Mouse (Mus musculus): Measurements from ENCODE around the gene Slc19a3. TPM values are rescaled to one million over a fixed set of nuclear protein-coding genes. Genes with fewer than 3 reads are reported as not detected.

The Slc19a3 gene
- polyA plus RNA-seq (2014; fragmentation: Nextera tagmentation; extraction: Ambion mirVana), result 0.35 and 0.60 TPM in 2 replicates

- Histone ChIP-seq H3K27ac (replicated peaks; ENCODE audit: low read depth, low read length) (no peak within 1 kb of the TSS), H3K4me1 (ENCODE audit: control insufficient read depth, insufficient read depth, low read length) (no peaks in the 10 kb centered on the region)
Observed at GRCm38 (mm10) chr1:83038109-83038672, at the start of gene Slc19a3. Gene Slc19a3 (minus strand): TSS chr1:83038448.

GRCm38 (mm10) chr1:83084790-83085189 lies 46.5 kb upstream of the Slc19a3 start:
- ATAC-seq (replicated peaks; ENCODE audit: insufficient number of reproducible peaks, low FRiP score, low TSS enrichment, low read depth) (no peak), DNase-seq (ENCODE audit: low spot score) (no peak)
- WGBS, result 90% methylated on average over 2 of the region's 2 CpGs
- Histone ChIP-seq H3K4me3 (ENCODE audit: low read depth, low read length) (no peak overlapping the region), H3K4me1 (ENCODE audit: control insufficient read depth, insufficient read depth, low read length) (no peaks in the 10 kb centered on the region), H3K9ac (replicated peaks; ENCODE audit: low read length) (no peak overlapping the region), H3K9me3 (replicated peaks; ENCODE audit: control insufficient read depth, low read length) (no peaks in the 10 kb centered on the region), H3K4me2 (ENCODE audit: low read depth, low read length) (no peak overlapping the region), H3K36me3 (replicated peaks; ENCODE audit: control insufficient read depth, insufficient read depth, low read depth, low read length) (no peaks in the 10 kb centered on the region), H3K27ac (replicated peaks; ENCODE audit: low read depth, low read length) (no peak overlapping the region), H3K27me3 (ENCODE audit: control insufficient read depth, insufficient read depth, low read length) (no peaks in the 10 kb centered on the region)

More at GRCm38 (mm10) chr1:83038109-83038672, at the start of gene Slc19a3:
- Histone ChIP-seq H3K4me2 (ENCODE audit: low read depth, low read length) (peak within 1 kb of the TSS; percentile 55), H3K9ac (replicated peaks; ENCODE audit: low read length) (peak within 1 kb of the TSS; percentile 50), H3K36me3 (replicated peaks; ENCODE audit: control insufficient read depth, insufficient read depth, low read depth, low read length) (no peaks in the 10 kb centered on the region), H3K27me3 (ENCODE audit: control insufficient read depth, insufficient read depth, low read length) (no peaks in the 10 kb centered on the region), H3K4me3 (ENCODE audit: low read depth, low read length) (peak within 1 kb of the TSS; percentile 41), H3K9me3 (replicated peaks; ENCODE audit: control insufficient read depth, low read length) (no peaks in the 10 kb centered on the region)
- under 1% methylated on average over 25 of the region's 25 CpGs for whole genome bisulfite sequencing
- ATAC-seq (replicated peaks; ENCODE audit: insufficient number of reproducible peaks, low FRiP score, low TSS enrichment, low read depth) (peak; percentile 88), DNase-seq (ENCODE audit: low spot score) (peak; percentile 70)

- WGBS, result 67% methylated on average over 6 of the region's 6 CpGs
- Histone ChIP-seq H3K9ac (replicated peaks; ENCODE audit: low read length) (no peak overlapping the region), H3K4me1 (ENCODE audit: control insufficient read depth, insufficient read depth, low read length) (no peaks in the 10 kb centered on the region), H3K27ac (replicated peaks; ENCODE audit: low read depth, low read length) (no peak overlapping the region), H3K36me3 (replicated peaks; ENCODE audit: control insufficient read depth, insufficient read depth, low read depth, low read length) (no peaks in the 10 kb centered on the region), H3K4me2 (ENCODE audit: low read depth, low read length) (no peak overlapping the region), H3K9me3 (replicated peaks; ENCODE audit: control insufficient read depth, low read length) (no peaks in the 10 kb centered on the region), H3K27me3 (ENCODE audit: control insufficient read depth, insufficient read depth, low read length) (no peaks in the 10 kb centered on the region), H3K4me3 (ENCODE audit: low read depth, low read length) (no peak overlapping the region)
- no peak for ATAC-seq (replicated peaks; ENCODE audit: insufficient number of reproducible peaks, low FRiP score, low TSS enrichment, low read depth)
- DNase-seq (ENCODE audit: low spot score), result peak; percentile 2
Observed at GRCm38 (mm10) chr1:83077016-83077415, 38.8 kb upstream of the Slc19a3 start.

GRCm38 (mm10) chr1:83076190-83076917 lies 38.1 kb upstream of the Slc19a3 start:
- 46% methylated on average over 11 of the region's 11 CpGs for WGBS
- no peak overlapping the region for H3K4me3 ChIP-seq (ENCODE audit: low read depth, low read length)
- no peaks in the 10 kb centered on the region for H3K4me1 ChIP-seq (ENCODE audit: control insufficient read depth, insufficient read depth, low read length)
- ATAC-seq (replicated peaks; ENCODE audit: insufficient number of reproducible peaks, low FRiP score, low TSS enrichment, low read depth), result peak; percentile 78; the same call in 1 of the 2 replicates
- no peak overlapping the region for H3K4me2 ChIP-seq (ENCODE audit: low read depth, low read length)
- H3K36me3 ChIP-seq (replicated peaks; ENCODE audit: control insufficient read depth, insufficient read depth, low read depth, low read length), result no peaks in the 10 kb centered on the region
- no peaks in the 10 kb centered on the region for H3K9me3 ChIP-seq (replicated peaks; ENCODE audit: control insufficient read depth, low read length)
- H3K9ac ChIP-seq (replicated peaks; ENCODE audit: low read length), result no peak overlapping the region
- H3K27me3 ChIP-seq (ENCODE audit: control insufficient read depth, insufficient read depth, low read length), result no peaks in the 10 kb centered on the region
- H3K27ac ChIP-seq (replicated peaks; ENCODE audit: low read depth, low read length), result no peak overlapping the region
- peak; percentile 79 for DNase-seq (ENCODE audit: low spot score)

- Histone ChIP-seq H3K27ac (replicated peaks; ENCODE audit: low read depth, low read length) (no peak overlapping the region), H3K4me3 (ENCODE audit: low read depth, low read length) (no peak overlapping the region), H3K36me3 (replicated peaks; ENCODE audit: control insufficient read depth, insufficient read depth, low read depth, low read length) (no peaks in the 10 kb centered on the region), H3K4me1 (ENCODE audit: control insufficient read depth, insufficient read depth, low read length) (no peaks in the 10 kb centered on the region), H3K9ac (replicated peaks; ENCODE audit: low read length) (no peak overlapping the region), H3K27me3 (ENCODE audit: control insufficient read depth, insufficient read depth, low read length) (no peaks in the 10 kb centered on the region), H3K4me2 (ENCODE audit: low read depth, low read length) (no peak overlapping the region), H3K9me3 (replicated peaks; ENCODE audit: control insufficient read depth, low read length) (no peaks in the 10 kb centered on the region)
- WGBS, result 42% methylated on average over 15 of the region's 15 CpGs
- DNase-seq (ENCODE audit: low spot score) (no peak), ATAC-seq (replicated peaks; ENCODE audit: insufficient number of reproducible peaks, low FRiP score, low TSS enrichment, low read depth) (no peak)
Observed at GRCm38 (mm10) chr1:83075526-83076189, 37.4 kb upstream of the Slc19a3 start.

- no peaks in the 10 kb centered on the region for H3K36me3 ChIP-seq (replicated peaks; ENCODE audit: control insufficient read depth, insufficient read depth, low read depth, low read length)
Observed at GRCm38 (mm10) chr1:83067205-83067604, 29.0 kb upstream of the Slc19a3 start.

GRCm38 (mm10) chr1:83066577-83066976 lies 28.3 kb upstream of the Slc19a3 start:
- Histone ChIP-seq H3K9me3 (replicated peaks; ENCODE audit: control insufficient read depth, low read length) (no peaks in the 10 kb centered on the region), H3K36me3 (replicated peaks; ENCODE audit: control insufficient read depth, insufficient read depth, low read depth, low read length) (no peaks in the 10 kb centered on the region), H3K27ac (replicated peaks; ENCODE audit: low read depth, low read length) (no peak overlapping the region), H3K4me2 (ENCODE audit: low read depth, low read length) (no peak overlapping the region), H3K27me3 (ENCODE audit: control insufficient read depth, insufficient read depth, low read length) (no peaks in the 10 kb centered on the region), H3K4me1 (ENCODE audit: control insufficient read depth, insufficient read depth, low read length) (no peaks in the 10 kb centered on the region), H3K4me3 (ENCODE audit: low read depth, low read length) (no peak overlapping the region), H3K9ac (replicated peaks; ENCODE audit: low read length) (no peak overlapping the region)
- WGBS, result 86% methylated on average over 4 of the region's 4 CpGs
- no peak for DNase-seq (ENCODE audit: low spot score)
- ATAC-seq (replicated peaks; ENCODE audit: insufficient number of reproducible peaks, low FRiP score, low TSS enrichment, low read depth), result no peak

More at GRCm38 (mm10) chr1:83067205-83067604, 29.0 kb upstream of the Slc19a3 start:
- Histone ChIP-seq H3K27ac (replicated peaks; ENCODE audit: low read depth, low read length) (no peak overlapping the region), H3K4me1 (ENCODE audit: control insufficient read depth, insufficient read depth, low read length) (no peaks in the 10 kb centered on the region), H3K9ac (replicated peaks; ENCODE audit: low read length) (no peak overlapping the region), H3K9me3 (replicated peaks; ENCODE audit: control insufficient read depth, low read length) (no peaks in the 10 kb centered on the region), H3K27me3 (ENCODE audit: control insufficient read depth, insufficient read depth, low read length) (no peaks in the 10 kb centered on the region), H3K4me3 (ENCODE audit: low read depth, low read length) (no peak overlapping the region), H3K4me2 (ENCODE audit: low read depth, low read length) (no peak overlapping the region)
- DNase-seq (ENCODE audit: low spot score) (no peak), ATAC-seq (replicated peaks; ENCODE audit: insufficient number of reproducible peaks, low FRiP score, low TSS enrichment, low read depth) (no peak)
- 89% methylated on average over 10 of the region's 10 CpGs for WGBS

- Histone ChIP-seq H3K9me3 (replicated peaks; ENCODE audit: control insufficient read depth, low read length) (no peaks in the 10 kb centered on the region), H3K27ac (replicated peaks; ENCODE audit: low read depth, low read length) (no peak overlapping the region), H3K9ac (replicated peaks; ENCODE audit: low read length) (no peak overlapping the region), H3K4me3 (ENCODE audit: low read depth, low read length) (no peak overlapping the region), H3K27me3 (ENCODE audit: control insufficient read depth, insufficient read depth, low read length) (no peaks in the 10 kb centered on the region), H3K36me3 (replicated peaks; ENCODE audit: control insufficient read depth, insufficient read depth, low read depth, low read length) (no peaks in the 10 kb centered on the region), H3K4me1 (ENCODE audit: control insufficient read depth, insufficient read depth, low read length) (no peaks in the 10 kb centered on the region), H3K4me2 (ENCODE audit: low read depth, low read length) (no peak overlapping the region)
- peak; percentile 71 for DNase-seq (ENCODE audit: low spot score)
- 25% methylated on average over 3 of the region's 3 CpGs for WGBS
- no peak for ATAC-seq (replicated peaks; ENCODE audit: insufficient number of reproducible peaks, low FRiP score, low TSS enrichment, low read depth)
Observed at GRCm38 (mm10) chr1:83064851-83065250, 26.6 kb upstream of the Slc19a3 start.

Data from embryonic facial prominence, embryonic 11.5 days (tissue).